Mouse (Mus musculus): ENCODE measurements around the gene Myocd. TPM values are rescaled to one million over a fixed set of nuclear protein-coding genes. Genes with fewer than 3 reads are reported as not detected.

The Myocd gene
- total RNA-seq, 2 experiments from 2014 or later, result 0.39 to 0.97 TPM

GRCm38 (mm10) chr11:65157966-65158657, 111.7 kb downstream of the Myocd start:
- no peak overlapping the region for H3K4me3 ChIP-seq

GRCm38 (mm10) chr11:65153006-65153405, 116.8 kb downstream of the Myocd start:
- no peak for TF ChIP-seq CTCF (conservative IDR thresholded peaks at IDR 0.05)
- no peak for DNase-seq (ENCODE audit: low spot score in 2 of 2)
- Histone ChIP-seq H3K4me3 (no peak overlapping the region), H3K27ac (no peak overlapping the region)

More at GRCm38 (mm10) chr11:65157966-65158657, 111.7 kb downstream of the Myocd start:
- no peak for TF ChIP-seq CTCF (conservative IDR thresholded peaks at IDR 0.05)
- H3K27ac ChIP-seq, result no peak overlapping the region
- no peak for DNase-seq (ENCODE audit: low spot score in 2 of 2)

DNA sequence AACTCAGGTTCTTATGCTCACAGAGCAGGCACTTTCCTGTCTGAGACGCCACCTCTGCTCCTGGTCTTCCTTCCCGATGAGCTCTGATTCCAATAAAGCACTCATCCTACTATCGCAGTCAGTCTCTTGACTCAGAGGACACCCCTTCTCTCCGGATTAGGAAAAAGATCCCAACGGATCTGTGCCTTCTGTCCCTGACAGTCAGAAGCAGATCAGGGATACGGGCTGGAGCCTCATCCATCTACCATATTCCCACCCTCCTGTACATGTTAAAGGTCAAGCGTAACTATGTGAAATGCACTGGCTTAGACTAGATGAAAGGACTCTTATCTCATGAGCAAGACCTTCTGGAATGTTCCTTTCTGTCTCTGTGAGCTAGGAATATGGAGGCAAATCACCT, 121.3 kb downstream of the Myocd start:
- Histone ChIP-seq H3K27ac (no peak overlapping the region), H3K4me3 (no peak overlapping the region)
- TF ChIP-seq CTCF (conservative IDR thresholded peaks at IDR 0.05), result no peak
- DNase-seq (ENCODE audit: low spot score in 2 of 2), result no peak

DNA sequence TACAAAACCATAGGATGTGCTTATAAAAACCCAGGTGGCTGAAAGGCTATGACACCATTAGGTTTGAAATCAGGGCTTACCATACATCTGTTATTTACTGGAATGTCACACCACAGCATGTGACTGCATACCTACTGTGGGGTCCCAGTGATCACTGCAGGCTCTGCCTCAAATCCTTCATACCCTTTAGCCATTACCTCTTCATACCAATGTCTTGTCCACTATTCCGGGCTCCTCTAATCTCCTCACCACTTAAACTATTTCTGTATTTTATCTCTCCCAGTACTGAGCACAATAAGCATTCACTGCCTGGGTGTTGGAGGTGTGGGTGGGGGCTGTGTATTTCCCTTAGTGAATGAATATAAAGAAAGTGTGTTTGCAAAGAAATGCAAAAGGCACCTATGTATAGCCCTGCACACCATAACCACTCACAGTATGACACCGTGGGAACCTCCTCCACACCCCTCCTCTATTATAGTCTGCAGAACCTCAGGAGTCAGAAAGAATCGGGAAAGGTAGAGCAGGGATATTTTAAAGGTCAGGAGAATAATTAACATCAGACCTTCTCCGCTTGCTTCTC, 126.9 kb downstream of the Myocd start:
- DNase-seq (ENCODE audit: low spot score in 2 of 2), result no peak
- TF ChIP-seq CTCF (conservative IDR thresholded peaks at IDR 0.05), result no peak
- Histone ChIP-seq H3K27ac (no peak overlapping the region), H3K4me3 (no peak overlapping the region)

GRCm38 (mm10) chr11:65139030-65139429, 130.8 kb downstream of the Myocd start:
- TF ChIP-seq CTCF (conservative IDR thresholded peaks at IDR 0.05), result no peak
- no peak overlapping the region for H3K4me3 ChIP-seq
- no peak overlapping the region for H3K27ac ChIP-seq
- DNase-seq (ENCODE audit: low spot score in 2 of 2), result no peak

DNA sequence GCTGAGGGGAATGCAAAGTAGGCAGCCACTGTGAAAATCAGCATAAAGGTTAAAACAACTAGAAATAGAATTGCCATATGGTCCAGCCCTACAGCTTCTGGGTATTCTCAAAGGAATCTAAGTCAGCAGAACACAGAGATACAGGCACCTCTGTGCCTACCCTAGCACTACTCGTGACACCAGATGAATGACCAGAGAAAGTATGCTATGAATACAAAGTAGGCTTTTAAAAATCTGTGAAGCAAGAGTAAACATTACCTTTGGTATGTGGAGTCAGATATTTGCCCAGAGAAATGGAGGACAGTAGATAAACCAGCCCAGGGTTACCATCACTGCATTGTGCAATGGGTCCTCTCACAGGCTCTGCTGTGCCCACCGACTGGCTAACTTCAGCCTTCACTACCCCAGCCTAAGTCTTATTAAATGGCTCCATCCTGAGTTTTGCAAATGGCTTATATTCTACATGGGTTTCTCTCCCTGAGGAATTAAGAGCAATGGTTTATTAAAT, 132.6 kb downstream of the Myocd start:
- TF ChIP-seq CTCF (conservative IDR thresholded peaks at IDR 0.05), result no peak
- DNase-seq (ENCODE audit: low spot score in 2 of 2), result no peak
- Histone ChIP-seq H3K4me3 (no peak overlapping the region), H3K27ac (peak overlapping the region; percentile 37; the same call in 1 of the 2 replicates)

- H3K27ac ChIP-seq, result peak overlapping the region; percentile 80
- TF ChIP-seq CTCF (conservative IDR thresholded peaks at IDR 0.05), result no peak
- peak in 1 of 2 experiments; percentile 39 for DNase-seq (ENCODE audit: low spot score in 2 of 2)
- no peak overlapping the region for H3K4me3 ChIP-seq
These were observed 134.5 kb downstream of the Myocd start for GRCm38 (mm10) chr11:65135251-65135739.

DNA sequence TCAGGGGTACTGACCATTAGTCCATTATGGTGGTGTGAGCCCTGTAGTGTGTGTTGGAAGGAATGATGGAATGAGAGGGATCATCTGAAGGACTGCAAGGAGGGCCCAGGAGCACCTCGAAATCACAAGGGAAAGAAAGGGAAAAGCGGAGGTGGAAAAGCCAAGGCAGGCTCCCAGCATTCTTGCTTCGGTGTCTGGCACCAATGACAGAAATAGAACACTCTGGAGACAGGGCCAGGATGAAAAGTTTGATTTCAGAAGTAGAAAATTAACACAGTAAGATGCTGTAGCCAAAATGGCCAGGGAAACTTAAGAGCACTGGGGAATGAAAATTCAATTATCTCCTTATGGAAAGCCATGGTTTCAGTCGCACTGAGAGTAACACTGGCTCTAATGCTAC, 136.1 kb downstream of the Myocd start:
- Histone ChIP-seq H3K4me3 (no peak overlapping the region), H3K27ac (no peak overlapping the region)

DNA sequence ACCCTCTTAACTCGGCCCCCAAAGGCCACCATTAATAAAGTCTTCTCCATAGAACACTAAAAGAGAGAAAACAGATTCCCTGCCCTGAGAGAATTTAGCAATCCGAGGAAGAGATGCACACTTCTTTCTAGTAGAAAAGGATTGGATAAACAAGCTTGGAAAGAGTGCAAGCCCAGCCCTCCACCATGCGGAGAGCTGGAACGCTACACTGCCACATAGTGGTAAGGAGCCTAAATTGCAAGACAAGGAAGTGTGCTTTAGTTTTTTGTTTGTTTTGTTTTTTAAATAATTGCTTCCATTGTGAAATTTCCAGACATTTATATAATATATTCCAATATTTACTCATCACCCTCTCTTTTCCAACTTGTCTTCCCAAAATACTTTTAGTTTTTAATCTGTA, 140.7 kb downstream of the Myocd start:
- TF ChIP-seq CTCF (conservative IDR thresholded peaks at IDR 0.05), result peak; percentile 74
- peak overlapping the region; percentile 61 for H3K27ac ChIP-seq
- DNase-seq (ENCODE audit: low spot score in 2 of 2), result no peak
- no peak overlapping the region for H3K4me3 ChIP-seq

More for the DNA sequence above, 136.1 kb downstream of the Myocd start:
- TF ChIP-seq CTCF (conservative IDR thresholded peaks at IDR 0.05), result no peak
- DNase-seq (ENCODE audit: low spot score in 2 of 2), result no peak

DNA sequence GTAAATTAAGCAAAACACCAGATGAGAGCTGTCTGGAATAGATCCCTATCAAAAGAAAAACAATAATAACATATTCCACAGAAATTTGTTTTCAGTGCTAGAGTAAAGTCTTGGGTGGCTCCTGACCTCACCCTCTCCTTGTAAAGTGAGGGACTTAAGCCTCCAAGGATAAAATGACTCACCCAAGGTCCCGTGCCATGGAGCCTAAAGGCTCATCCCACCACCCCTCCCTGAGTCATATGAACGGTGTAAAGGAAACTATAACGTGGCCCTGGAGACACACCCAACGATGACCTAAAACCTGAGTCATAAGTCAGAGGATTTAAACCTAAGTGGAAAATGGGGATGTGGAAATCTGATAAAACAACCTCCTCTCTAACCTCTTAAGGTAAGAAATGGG, 141.1 kb downstream of the Myocd start:
- DNase-seq (ENCODE audit: low spot score in 2 of 2), result no peak
- Histone ChIP-seq H3K27ac (peak overlapping the region; percentile 61), H3K4me3 (no peak overlapping the region)
- no peak for TF ChIP-seq CTCF (conservative IDR thresholded peaks at IDR 0.05)

DNA sequence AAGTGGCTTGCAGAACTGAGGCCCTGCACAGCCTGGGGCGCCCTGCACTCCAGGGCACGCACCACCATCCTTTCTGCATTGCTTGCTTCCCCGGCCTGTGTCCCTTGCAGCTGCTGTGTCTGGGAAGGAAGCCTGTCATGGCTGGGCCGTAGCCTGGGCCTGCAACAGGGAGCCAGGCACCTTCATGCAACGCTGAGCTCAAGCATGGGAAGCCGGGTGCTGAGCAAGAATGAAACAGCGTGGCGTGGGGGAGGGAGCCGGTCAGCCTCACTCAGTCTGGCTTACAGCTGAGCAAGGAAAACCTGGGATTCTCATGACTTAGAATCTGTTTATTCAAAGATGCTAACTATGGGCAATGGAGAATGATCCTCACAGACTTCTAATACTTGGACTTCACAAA, 143.2 kb downstream of the Myocd start:
- H3K27ac ChIP-seq, result peak overlapping the region; percentile 66
- DNase-seq (ENCODE audit: low spot score in 2 of 2), result peak; percentile 38 to 51
- no peak overlapping the region for H3K4me3 ChIP-seq
- no peak for TF ChIP-seq CTCF (conservative IDR thresholded peaks at IDR 0.05)

Other genes with a start within 250 kb of the Myocd start
- gene 1700086D15Rik, start 110.1 kb downstream of the Myocd start, total RNA-seq (2021), result 1 to 10 TPM; 3.2 to 4.7 TPM
- 100 to 1,000 TPM; 117 to 123 TPM for gene Arhgap44, start 107.0 kb downstream of the Myocd start, total RNA-seq (2021)

All from layer of hippocampus, adult 2 months (tissue).